Mouse (Mus musculus) limb, embryonic 11.5 days (tissue): ENCODE results near the gene Slc1a5. TPM values are rescaled to one million over a fixed set of nuclear protein-coding genes. Genes with fewer than 3 reads are reported as not detected.
A peak's percentile ranks its signal among the peaks of the same experiment; 100 is the strongest.

ENCODE experiments used
- ATAC-seq: fragments of 200-750 bp; cut with Nextera tagmentation; 2 replicates; pipeline ENCODE4 v1.8.0; 2017; ENCODE audit warnings: low read depth; ENCODE audit not compliant: insufficient number of reproducible peaks, low FRiP score, low TSS enrichment
- DNase-seq: peaks from one replicate; pipeline ENCODE4 v3.0.0-alpha.2; 2015; ENCODE audit warnings: low spot score
- H3K27ac ChIP-seq: fragments of 300-500 bp; sonication (generic); replicated peaks from 2 replicates; pipeline ENCODE4 v1.5.1; 2014; ENCODE audit warnings: low read depth, mild to moderate bottlenecking, low read length
- H3K27me3 ChIP-seq: fragments of 300-500 bp; sonication (generic); 2 replicates; pipeline ENCODE4 v1.6.1; 2014; ENCODE audit warnings: mild to moderate bottlenecking, low read length, mixed read lengths; ENCODE audit not compliant: control insufficient read depth, insufficient read depth
- H3K36me3 ChIP-seq: fragments of 300-500 bp; sonication (generic); 2 replicates; pipeline ENCODE4 v1.6.1; 2014; ENCODE audit warnings: mild to moderate bottlenecking, low read length, moderate library complexity, mixed read lengths; ENCODE audit not compliant: control insufficient read depth, insufficient read depth
- H3K4me1 ChIP-seq: fragments of 300-500 bp; sonication (generic); 2 replicates; pipeline ENCODE4 v1.6.1; 2014; ENCODE audit warnings: low read length, mixed read lengths; ENCODE audit not compliant: control insufficient read depth, insufficient read depth
- H3K4me2 ChIP-seq: fragments of 300-500 bp; sonication (generic); 2 replicates; pipeline ENCODE4 v1.6.1; 2014; ENCODE audit warnings: low read depth, mild to moderate bottlenecking, moderate library complexity; ENCODE audit not compliant: severe bottlenecking
- H3K4me3 ChIP-seq: fragments of 300-500 bp; sonication (generic); 2 replicates; pipeline ENCODE4 v1.5.1; 2014; ENCODE audit warnings: low read depth, low read length
- H3K9ac ChIP-seq: fragments of 300-500 bp; sonication (generic); 2 replicates; pipeline ENCODE4 v1.6.1; 2014; ENCODE audit warnings: mild to moderate bottlenecking, low read length
- H3K9me3 ChIP-seq: fragments of 300-500 bp; sonication (generic); 2 replicates; pipeline ENCODE4 v1.6.1; 2016; ENCODE audit warnings: low read length; ENCODE audit not compliant: control insufficient read depth
- WGBS: fragments of 180-500 bp; shearing (Covaris S2); extraction: QIAGEN DNeasy Blood & Tissue Kit; methylation state at CpG from one replicate; pipeline ENCODE4 v1.1.7; 2014; 5-methylcytosine and 5-hydroxymethylcytosine counted together
- polyA plus RNA-seq: library from polyadenylated mRNA; unstranded; fragments of >200 nt; fragmentation: Nextera tagmentation; extraction: Ambion mirVana; gene quantifications from 2 replicates; pipeline ENCODE4 v1.2.1, GENCODE M21; 2014

Gene Slc1a5
- polyA plus RNA-seq, 1 experiment from 2014 or later = 28.5 TPM

- ATAC-seq (no peak), DNase-seq (peak; percentile 49)
- WGBS = 1% methylated on average over 33 of the region's 33 CpGs
- Histone ChIP-seq H3K9ac (peak overlapping the region; percentile 74), H3K4me3 (peak overlapping the region; percentile 65), H3K27me3 (no peaks in the 10 kb centered on the region), H3K36me3 (peaks cover 16% of the 10 kb centered on the region), H3K27ac (peak overlapping the region; percentile 73; the same call in 1 of the 2 replicates), H3K4me1 (peaks cover 22% of the 10 kb centered on the region), H3K4me2 (peak overlapping the region; percentile 99), H3K9me3 (no peaks in the 10 kb centered on the region)
These were observed 62.5 kb downstream of the Slc1a5 start for GRCm38 (mm10) chr7:16843441-16844171.

DNA sequence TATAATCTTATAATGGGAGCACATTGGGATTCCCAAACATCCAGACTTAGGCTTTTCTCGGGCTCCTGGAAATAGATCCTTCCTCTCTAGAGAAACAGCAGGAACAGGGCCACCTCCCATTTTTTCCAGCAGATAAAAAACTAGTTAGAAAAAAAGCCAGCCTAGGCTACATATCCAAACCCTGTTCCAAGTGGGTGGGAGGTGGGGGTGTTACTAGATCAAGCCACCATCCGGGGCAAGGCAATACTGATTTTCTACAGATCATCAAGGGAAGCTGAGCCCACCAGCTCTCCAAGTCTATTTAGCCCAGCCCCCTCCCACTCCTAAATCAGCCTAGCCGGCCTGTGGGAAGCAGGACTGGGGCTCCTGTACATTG lies 63.5 kb downstream of the Slc1a5 start:
- Histone ChIP-seq H3K9me3 (no peaks in the 10 kb centered on the region), H3K4me2 (peak overlapping the region; percentile 99), H3K27me3 (no peaks in the 10 kb centered on the region), H3K4me3 (peak overlapping the region; percentile 14; the same call in 1 of the 2 replicates), H3K27ac (no peak overlapping the region), H3K36me3 (peaks cover 10% of the 10 kb centered on the region), H3K9ac (0 out of 2 replicates have a peak overlapping the region, but pooled peaks have one; percentile 34), H3K4me1 (peaks cover 22% of the 10 kb centered on the region)
- ATAC-seq (no peak), DNase-seq (no peak)
- 56% methylated on average over 3 of the region's 3 CpGs for WGBS

DNA sequence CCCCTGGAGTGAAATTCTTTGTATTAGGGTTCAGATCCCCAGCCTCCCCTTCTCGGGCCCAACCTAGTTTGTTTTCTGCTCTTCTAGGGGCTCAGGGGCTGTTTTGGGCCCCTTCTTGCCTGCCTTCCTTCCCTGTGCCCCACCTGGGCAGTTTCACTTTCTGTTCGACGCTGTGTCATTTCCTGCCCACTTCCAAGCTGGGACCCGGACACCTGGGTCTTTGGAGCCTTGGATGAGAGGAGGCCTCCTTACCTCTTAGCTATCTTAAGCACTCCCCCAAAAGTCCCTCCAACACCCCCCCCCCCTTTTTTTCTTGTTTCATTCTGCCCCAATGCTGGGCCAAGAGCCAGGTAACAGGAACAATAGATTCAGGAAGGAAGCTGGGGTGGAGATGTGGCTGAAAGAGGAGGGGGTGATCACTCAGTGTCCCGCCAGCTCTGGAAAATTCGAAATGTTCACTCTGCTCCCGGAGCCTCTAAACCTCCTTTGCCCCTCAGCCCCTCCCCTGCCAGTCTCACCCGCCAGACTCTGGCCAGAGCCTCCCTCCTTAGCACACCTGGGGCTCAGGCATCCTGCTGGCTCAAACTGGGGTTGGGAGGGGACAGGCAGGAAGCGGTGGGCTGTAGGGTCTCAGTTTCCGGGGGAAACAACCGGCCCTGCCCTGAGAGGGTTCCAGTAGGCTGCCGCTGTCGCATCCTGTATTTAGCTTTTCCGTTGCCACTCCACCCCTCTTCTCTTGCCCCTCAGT lies 64.1 kb downstream of the Slc1a5 start:
- peaks cover 22% of the 10 kb centered on the region for H3K4me1 ChIP-seq
- H3K36me3 ChIP-seq = peaks cover 11% of the 10 kb centered on the region
- H3K27me3 ChIP-seq = no peaks in the 10 kb centered on the region
- peak overlapping the region; percentile 45 for H3K9ac ChIP-seq
- H3K4me2 ChIP-seq = peak overlapping the region; percentile 99
- peak overlapping the region; percentile 30; the same call in 1 of the 2 replicates for H3K27ac ChIP-seq
- ATAC-seq (no peak), DNase-seq (peak; percentile 42)
- no peaks in the 10 kb centered on the region for H3K9me3 ChIP-seq
- 28% methylated on average over 14 of the region's 14 CpGs for WGBS
- peak overlapping the region; percentile 14; the same call in 1 of the 2 replicates for H3K4me3 ChIP-seq

DNA sequence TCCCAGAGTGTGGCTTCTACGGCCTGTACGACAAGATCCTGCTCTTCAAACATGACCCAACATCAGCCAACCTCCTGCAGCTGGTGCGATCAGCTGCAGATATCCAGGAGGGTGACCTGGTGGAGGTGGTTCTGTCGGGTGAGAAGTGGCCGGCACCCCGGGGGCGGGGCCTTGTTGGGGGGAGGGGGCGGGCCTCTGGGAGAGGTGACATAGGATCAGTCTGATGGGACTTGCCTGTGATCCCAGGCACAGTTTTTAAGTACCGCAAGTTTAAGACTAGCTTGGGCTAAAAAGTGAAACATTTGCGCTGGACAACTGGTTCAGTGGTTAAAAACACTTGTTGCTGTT lies 64.7 kb downstream of the Slc1a5 start:
- Histone ChIP-seq H3K4me3 (peak overlapping the region; percentile 14; the same call in 1 of the 2 replicates), H3K27me3 (no peaks in the 10 kb centered on the region), H3K4me2 (peak overlapping the region; percentile 99), H3K9me3 (no peaks in the 10 kb centered on the region), H3K4me1 (peaks cover 22% of the 10 kb centered on the region), H3K9ac (peak overlapping the region; percentile 45), H3K36me3 (peaks cover 12% of the 10 kb centered on the region; the same call in 1 of the 2 replicates), H3K27ac (peak overlapping the region; percentile 30; the same call in 1 of the 2 replicates)
- ATAC-seq (no peak), DNase-seq (no peak)
- WGBS = 34% methylated on average over 10 of the region's 10 CpGs

- H3K9me3 ChIP-seq = no peaks in the 10 kb centered on the region
- peaks cover 18% of the 10 kb centered on the region for H3K4me1 ChIP-seq
- 94% methylated on average over 5 of the region's 5 CpGs for WGBS
- ATAC-seq = no peak
- no peak overlapping the region for H3K9ac ChIP-seq
- no peak overlapping the region for H3K27ac ChIP-seq
- DNase-seq = no peak
- H3K36me3 ChIP-seq = peaks cover 14% of the 10 kb centered on the region; the same call in 1 of the 2 replicates
- no peak overlapping the region for H3K4me3 ChIP-seq
- no peak overlapping the region for H3K4me2 ChIP-seq
- no peaks in the 10 kb centered on the region for H3K27me3 ChIP-seq
These were observed 65.6 kb downstream of the Slc1a5 start for GRCm38 (mm10) chr7:16846775-16847174.

- no peak overlapping the region for H3K4me2 ChIP-seq
- no peak for ATAC-seq
- H3K4me3 ChIP-seq = no peak overlapping the region
- no peak overlapping the region for H3K9ac ChIP-seq
- H3K27me3 ChIP-seq = no peaks in the 10 kb centered on the region
- peaks cover 15% of the 10 kb centered on the region; the same call in 1 of the 2 replicates for H3K36me3 ChIP-seq
- no peak overlapping the region for H3K27ac ChIP-seq
- peaks cover 18% of the 10 kb centered on the region for H3K4me1 ChIP-seq
- 85% methylated on average over 19 of the region's 19 CpGs for WGBS
- no peak for DNase-seq
- no peaks in the 10 kb centered on the region for H3K9me3 ChIP-seq
These were observed 66.4 kb downstream of the Slc1a5 start for GRCm38 (mm10) chr7:16847507-16847906.

Other genes with a start within 250 kb of the Slc1a5 start
- gene Arhgap35, start 166.3 kb upstream of the Slc1a5 start, polyA plus RNA-seq = 31.0 and 36.5 TPM in 2 replicates
- gene Ceacam15, start 105.6 kb upstream of the Slc1a5 start, polyA plus RNA-seq = not detected in 2 replicates
- not detected in 2 replicates for gene Ceacam9, start 59.4 kb upstream of the Slc1a5 start, polyA plus RNA-seq
- gene Ap2s1, start 42.9 kb upstream of the Slc1a5 start, polyA plus RNA-seq = 261 and 266 TPM in 2 replicates
- 125 and 128 TPM in 2 replicates for gene Strn4, start 34.5 kb downstream of the Slc1a5 start, polyA plus RNA-seq
- gene Fkrp, start 35.4 kb downstream of the Slc1a5 start, polyA plus RNA-seq = 25.4 and 29.3 TPM in 2 replicates
- 16.6 and 16.8 TPM in 2 replicates for gene Prkd2, start 61.6 kb downstream of the Slc1a5 start, polyA plus RNA-seq
- 14.6 and 15.7 TPM in 2 replicates for gene Dact3, start 94.0 kb downstream of the Slc1a5 start, polyA plus RNA-seq
- 13.9 and 15.9 TPM in 2 replicates for gene Gng8, start 110.4 kb downstream of the Slc1a5 start, polyA plus RNA-seq
- 0.24 and 0.44 TPM in 2 replicates for gene Ptgir, start 125.2 kb downstream of the Slc1a5 start, polyA plus RNA-seq
- gene Calm3, start 142.8 kb downstream of the Slc1a5 start, polyA plus RNA-seq = 176 and 201 TPM in 2 replicates
- 4.8 TPM in 2 replicates for gene Pnmal2, start 163.3 kb downstream of the Slc1a5 start, polyA plus RNA-seq
- gene Pnmal1, start 178.3 kb downstream of the Slc1a5 start, polyA plus RNA-seq = 2.0 and 2.1 TPM in 2 replicates
- gene Gm42372, start 201.7 kb downstream of the Slc1a5 start, polyA plus RNA-seq = 0.65 and 0.78 TPM in 2 replicates
- 26.4 and 33.5 TPM in 2 replicates for gene Ccdc8, start 211.4 kb downstream of the Slc1a5 start, polyA plus RNA-seq
- 134 and 140 TPM in 2 replicates for gene Ppp5c, start 246.6 kb downstream of the Slc1a5 start, polyA plus RNA-seq